Mouse (Mus musculus): ENCODE measurements at regions not wholly inside any gene's neighbourhood (a gene's known extent, or its start where the extent isn't known, plus 50 kb on each side); places are given as distances from the start of the nearest gene placed in this dataset.
"Not testable (repeated sequence)": the region's sequence is repeated elsewhere in the genome, so short reads cannot be mapped to it uniquely, and the experiment has no call there.

DNA sequence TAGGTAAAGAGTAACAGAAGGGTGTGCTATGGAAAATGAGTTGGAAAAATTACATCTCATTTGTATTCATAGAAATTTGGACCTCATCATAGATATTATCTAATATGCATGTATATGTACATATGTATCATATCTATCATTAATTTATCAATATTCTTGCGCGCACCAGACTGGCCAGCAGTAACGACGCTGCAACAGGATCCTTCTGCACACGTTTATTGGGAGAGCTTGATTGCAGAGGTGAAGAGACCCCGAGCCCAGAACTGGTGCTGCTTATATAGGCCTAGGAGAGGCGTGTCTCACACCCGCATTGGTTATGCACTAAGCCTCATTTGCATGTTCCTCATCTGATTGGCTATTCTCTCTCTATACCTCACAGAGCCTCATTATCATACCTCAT lies 83.8 kb upstream of the Abca1 start:
- not testable (repeated sequence) for H3K9ac ChIP-seq (ENCODE audit: control insufficient read depth, low read depth, low read length, poor library complexity, severe bottlenecking); H3K4me3 ChIP-seq (ENCODE audit: control insufficient read depth in 1 of 2, insufficient read depth in 1 of 2, low read depth in 2 of 2, low read length in 2 of 2); H3K9me3 ChIP-seq (replicated peaks; ENCODE audit: insufficient read depth, low read length); H3K27me3 ChIP-seq (ENCODE audit: control insufficient read depth in 1 of 2, insufficient read depth in 2 of 2, low read length in 2 of 2); DNase-seq (ENCODE audit: low read depth, low spot score); H3K79me2 ChIP-seq (ENCODE audit: control insufficient read depth, insufficient read depth, low read length, poor library complexity); H3K27ac ChIP-seq (ENCODE audit: control insufficient read depth, low read depth, low read length)
- TF ChIP-seq TBP (IDR thresholded peaks at IDR 0.05; ENCODE audit: low read depth, low read length), result peak; percentile 55; the same call in 1 of the 2 replicates
- Histone ChIP-seq H3K36me3 (ENCODE audit: control insufficient read depth in 1 of 2, insufficient read depth in 2 of 2, low read length in 2 of 2) (peaks cover 0 to 34% of the 10 kb centered on the region in 2 experiments; a peak in 2 of 4 replicates), H3K4me1 (ENCODE audit: control insufficient read depth in 1 of 2, insufficient read depth in 2 of 2, low read length in 2 of 2) (peaks cover 13 to 28% of the 10 kb centered on the region in 2 experiments)

DNA sequence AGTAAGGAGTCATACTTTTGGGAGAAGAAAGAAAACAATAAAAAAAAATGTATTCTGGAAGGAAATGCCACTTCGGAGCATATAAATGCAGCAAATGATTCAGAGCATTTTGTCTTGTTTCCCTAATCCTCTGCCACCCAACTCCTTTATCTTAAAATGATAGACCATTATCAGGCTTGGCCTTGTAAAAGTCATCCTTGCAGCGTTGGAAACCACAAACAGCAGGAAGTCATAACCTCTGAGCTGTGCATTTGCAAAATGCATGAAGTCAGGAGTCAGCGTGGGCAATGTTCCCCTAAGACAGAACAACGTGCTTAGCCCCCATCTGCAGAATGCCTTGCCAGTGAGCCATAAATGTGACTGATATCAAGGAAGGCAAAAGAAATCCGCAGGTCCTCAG lies 80.2 kb upstream of the Abca1 start:
- peak overlapping the region; percentile 12 to 17; a peak in 3 of 4 replicates for H3K4me3 ChIP-seq (ENCODE audit: control insufficient read depth in 1 of 2, insufficient read depth in 1 of 2, low read depth in 2 of 2, low read length in 2 of 2)
- peak; percentile 87 for DNase-seq (ENCODE audit: low read depth, low spot score)
- H3K27ac ChIP-seq (ENCODE audit: control insufficient read depth, low read depth, low read length), result peak overlapping the region; percentile 94
- peaks cover 0 to 24% of the 10 kb centered on the region in 2 experiments; a peak in 2 of 4 replicates for H3K36me3 ChIP-seq (ENCODE audit: control insufficient read depth in 1 of 2, insufficient read depth in 2 of 2, low read length in 2 of 2)
- H3K9ac ChIP-seq (ENCODE audit: control insufficient read depth, low read depth, low read length, poor library complexity, severe bottlenecking), result peak overlapping the region; percentile 39
- no peaks in the 10 kb centered on the region for H3K79me2 ChIP-seq (ENCODE audit: control insufficient read depth, insufficient read depth, low read length, poor library complexity)
- peaks cover 11 to 26% of the 10 kb centered on the region in 2 experiments for H3K4me1 ChIP-seq (ENCODE audit: control insufficient read depth in 1 of 2, insufficient read depth in 2 of 2, low read length in 2 of 2)
- no peaks in the 10 kb centered on the region for H3K9me3 ChIP-seq (replicated peaks; ENCODE audit: insufficient read depth, low read length)
- H3K27me3 ChIP-seq (ENCODE audit: control insufficient read depth in 1 of 2, insufficient read depth in 2 of 2, low read length in 2 of 2), result no peaks in the 10 kb centered on the region
- peak; percentile 97 for TF ChIP-seq RCOR1 (IDR thresholded peaks at IDR 0.05; ENCODE audit: low read depth, low read length)
- no peak for TF ChIP-seq MAZ (IDR thresholded peaks at IDR 0.05; ENCODE audit: low read depth, low read length)
- TF ChIP-seq POLR2AphosphoS5 (IDR thresholded peaks at IDR 0.05; ENCODE audit: borderline replicate concordance, low read depth, low read length), result no peak
- TF ChIP-seq MEF2A (IDR thresholded peaks at IDR 0.05; ENCODE audit: extremely low read depth, insufficient replicate concordance, low read depth, low read length, poor library complexity, severe bottlenecking), result no peak
- peak; percentile 87 for TF ChIP-seq TCF12 (IDR thresholded peaks at IDR 0.05; ENCODE audit: low read depth, low read length)
- peak; percentile 27; the same call in 1 of the 2 replicates for TF ChIP-seq TBP (IDR thresholded peaks at IDR 0.05; ENCODE audit: low read depth, low read length)
- TF ChIP-seq ZMIZ1 (IDR thresholded peaks at IDR 0.05; ENCODE audit: low read depth, low read length), result no peak
- no peak; the same call in 1 of the 2 replicates for TF ChIP-seq KAT2A (conservative IDR thresholded peaks at IDR 0.05; ENCODE audit: low read depth, low read length)
- no peak; the same call in 1 of the 2 replicates for TF ChIP-seq TAL1 (IDR thresholded peaks at IDR 0.05; ENCODE audit: low read length)
- no peak for TF ChIP-seq CHD1 (IDR thresholded peaks at IDR 0.05; ENCODE audit: low read depth, low read length)
- peak; percentile 96 to 97 for TF ChIP-seq EP300 (IDR thresholded peaks at IDR 0.05; ENCODE audit: low read depth in 1 of 2, low read length in 2 of 2)
- TF ChIP-seq POLR2AphosphoS2 (IDR thresholded peaks at IDR 0.05; ENCODE audit: low read length), result no peak
- peak; percentile 88; the same call in 1 of the 2 replicates for TF ChIP-seq MAFK (IDR thresholded peaks at IDR 0.05; ENCODE audit: borderline replicate concordance, low read depth, low read length)
- no peak for TF ChIP-seq NRF1 (IDR thresholded peaks at IDR 0.05; ENCODE audit: insufficient read depth, low read depth, low read length, poor library complexity, severe bottlenecking)
- peak; percentile 82 for TF ChIP-seq MAX (IDR thresholded peaks at IDR 0.05; ENCODE audit: low read length)
- TF ChIP-seq POLR2A (IDR thresholded peaks at IDR 0.05; ENCODE audit: control insufficient read depth in 1 of 2, insufficient read depth in 1 of 2, low read depth in 1 of 2, low read length in 2 of 2, poor library complexity in 1 of 2), result 0 out of 4 replicates have a peak, but pooled peaks of 1 of the 2 experiments have one; percentile 17
- TF ChIP-seq NELFE (IDR thresholded peaks at IDR 0.05; ENCODE audit: low read depth, low read length), result no peak
- TF ChIP-seq MXI1 (IDR thresholded peaks at IDR 0.05; ENCODE audit: low read depth, low read length), result peak; percentile 92
- 0 out of 2 replicates have a peak, but pooled peaks have one; percentile 9 for TF ChIP-seq SMC3 (IDR thresholded peaks at IDR 0.05; ENCODE audit: low read depth, low read length)
- peak; percentile 81 for TF ChIP-seq MYB (IDR thresholded peaks at IDR 0.05; ENCODE audit: low read depth, low read length)
- TF ChIP-seq ZNF384 (IDR thresholded peaks at IDR 0.05; ENCODE audit: low read depth, low read length), result peak; percentile 74
- peak; percentile 20; the same call in 1 of the 2 replicates for TF ChIP-seq HCFC1 (IDR thresholded peaks at IDR 0.05; ENCODE audit: low read depth, low read length)
- TF ChIP-seq ZKSCAN1 (IDR thresholded peaks at IDR 0.05; ENCODE audit: low read depth, low read length), result no peak
- no peak; the same call in 1 of the 2 replicates for TF ChIP-seq RAD21 (IDR thresholded peaks at IDR 0.05; ENCODE audit: low read depth, low read length)
- peak; percentile 97 for TF ChIP-seq GATA1 (IDR thresholded peaks at IDR 0.05; ENCODE audit: low read depth, low read length)
- peak; percentile 94; the same call in 1 of the 2 replicates for TF ChIP-seq MYC (IDR thresholded peaks at IDR 0.05; ENCODE audit: low read depth, low read length)
- peak; percentile 99 for TF ChIP-seq ETS1 (IDR thresholded peaks at IDR 0.05; ENCODE audit: low read depth, low read length)
- TF ChIP-seq SIN3A (IDR thresholded peaks at IDR 0.05; ENCODE audit: low read length), result peak; percentile 93
- no peak for TF ChIP-seq USF1 (IDR thresholded peaks at IDR 0.05; ENCODE audit: low read depth, low read length)
- 0 out of 2 replicates have a peak, but pooled peaks have one; percentile 56 for TF ChIP-seq ELF1 (IDR thresholded peaks at IDR 0.05; ENCODE audit: low read depth, low read length)
- TF ChIP-seq BHLHE40 (IDR thresholded peaks at IDR 0.05; ENCODE audit: borderline replicate concordance, low read depth, low read length), result peak; percentile 78; the same call in 1 of the 2 replicates
